Mouse (Mus musculus): ENCODE measurements around the gene St5. TPM values are rescaled to one million over a fixed set of nuclear protein-coding genes. Genes with fewer than 3 reads are reported as not detected.

St5 gene
- polyA plus RNA-seq, 1 experiment from 2014 or later: 18.6 TPM

GRCm38 (mm10) chr7:109731626-109732025 is 28.2 kb upstream of the St5 start, which contains the start of gene Ascl3:
TSS of gene Ascl3 (minus strand) at chr7:109731726.
- Histone ChIP-seq H3K4me1 (ENCODE audit: control insufficient read depth, insufficient read depth, low read length) (no peaks in the 10 kb centered on the region), H3K36me3 (ENCODE audit: control insufficient read depth, insufficient read depth, low read length) (peaks cover 12% of the 10 kb centered on the region; the same call in 1 of the 2 replicates), H3K4me2 (ENCODE audit: low read length) (no peak within 1 kb of the TSS), H3K27ac (ENCODE audit: low read length) (no peak within 1 kb of the TSS), H3K27me3 (ENCODE audit: control insufficient read depth, insufficient read depth, low read depth, low read length) (no peaks in the 10 kb centered on the region), H3K4me3 (ENCODE audit: low read depth, low read length) (no peak within 1 kb of the TSS), H3K9ac (ENCODE audit: low read depth, low read length) (no peak within 1 kb of the TSS), H3K9me3 (replicated peaks; ENCODE audit: control insufficient read depth, low read length, poor library complexity, severe bottlenecking) (no peaks in the 10 kb centered on the region)
- 88% methylated on average over 5 of the region's 5 CpGs for WGBS
- no peak for ATAC-seq

GRCm38 (mm10) chr7:109723697-109724096 is 20.3 kb upstream of the St5 start, which contains the start of gene BC051019:
TSS of gene BC051019 (minus strand) at chr7:109723850.
- no peaks in the 10 kb centered on the region for H3K36me3 ChIP-seq (ENCODE audit: control insufficient read depth, insufficient read depth, low read length)
- H3K27ac ChIP-seq (ENCODE audit: low read length): no peak within 1 kb of the TSS
- H3K27me3 ChIP-seq (ENCODE audit: control insufficient read depth, insufficient read depth, low read depth, low read length): no peaks in the 10 kb centered on the region
- 95% methylated on average over 5 of the region's 5 CpGs for WGBS
- no peak for ATAC-seq
- no peak within 1 kb of the TSS for H3K4me3 ChIP-seq (ENCODE audit: low read depth, low read length)
- no peaks in the 10 kb centered on the region for H3K9me3 ChIP-seq (replicated peaks; ENCODE audit: control insufficient read depth, low read length, poor library complexity, severe bottlenecking)
- no peak within 1 kb of the TSS for H3K4me2 ChIP-seq (ENCODE audit: low read length)
- no peak within 1 kb of the TSS for H3K9ac ChIP-seq (ENCODE audit: low read depth, low read length)
- H3K4me1 ChIP-seq (ENCODE audit: control insufficient read depth, insufficient read depth, low read length): no peaks in the 10 kb centered on the region

GRCm38 (mm10) chr7:109723114-109723513 is 19.7 kb upstream of the St5 start:
- H3K4me2 ChIP-seq (ENCODE audit: low read length): no peak overlapping the region
- H3K4me3 ChIP-seq (ENCODE audit: low read depth, low read length): no peak overlapping the region
- H3K9ac ChIP-seq (ENCODE audit: low read depth, low read length): no peak overlapping the region
- 98% methylated on average over 8 of the region's 8 CpGs for WGBS
- H3K36me3 ChIP-seq (ENCODE audit: control insufficient read depth, insufficient read depth, low read length): no peaks in the 10 kb centered on the region
- ATAC-seq: no peak
- no peaks in the 10 kb centered on the region for H3K9me3 ChIP-seq (replicated peaks; ENCODE audit: control insufficient read depth, low read length, poor library complexity, severe bottlenecking)
- no peaks in the 10 kb centered on the region for H3K27me3 ChIP-seq (ENCODE audit: control insufficient read depth, insufficient read depth, low read depth, low read length)
- H3K4me1 ChIP-seq (ENCODE audit: control insufficient read depth, insufficient read depth, low read length): no peaks in the 10 kb centered on the region
- H3K27ac ChIP-seq (ENCODE audit: low read length): no peak overlapping the region

- Histone ChIP-seq H3K4me1 (ENCODE audit: control insufficient read depth, insufficient read depth, low read length) (no peaks in the 10 kb centered on the region), H3K36me3 (ENCODE audit: control insufficient read depth, insufficient read depth, low read length) (no peaks in the 10 kb centered on the region), H3K4me2 (ENCODE audit: low read length) (no peak overlapping the region), H3K9me3 (replicated peaks; ENCODE audit: control insufficient read depth, low read length, poor library complexity, severe bottlenecking) (no peaks in the 10 kb centered on the region), H3K27ac (ENCODE audit: low read length) (no peak overlapping the region), H3K4me3 (ENCODE audit: low read depth, low read length) (no peak overlapping the region), H3K27me3 (ENCODE audit: control insufficient read depth, insufficient read depth, low read depth, low read length) (no peaks in the 10 kb centered on the region), H3K9ac (ENCODE audit: low read depth, low read length) (no peak overlapping the region)
- no peak for ATAC-seq
- 95% methylated on average over 2 of the region's 2 CpGs for WGBS
Observed at GRCm38 (mm10) chr7:109722618-109723017, 19.2 kb upstream of the St5 start.

- Histone ChIP-seq H3K9ac (ENCODE audit: low read depth, low read length) (no peak overlapping the region), H3K27me3 (ENCODE audit: control insufficient read depth, insufficient read depth, low read depth, low read length) (no peaks in the 10 kb centered on the region), H3K36me3 (ENCODE audit: control insufficient read depth, insufficient read depth, low read length) (no peaks in the 10 kb centered on the region), H3K4me3 (ENCODE audit: low read depth, low read length) (no peak overlapping the region), H3K4me2 (ENCODE audit: low read length) (no peak overlapping the region), H3K9me3 (replicated peaks; ENCODE audit: control insufficient read depth, low read length, poor library complexity, severe bottlenecking) (no peaks in the 10 kb centered on the region), H3K4me1 (ENCODE audit: control insufficient read depth, insufficient read depth, low read length) (no peaks in the 10 kb centered on the region), H3K27ac (ENCODE audit: low read length) (no peak overlapping the region)
- ATAC-seq: no peak
- 68% methylated on average over 9 of the region's 9 CpGs for WGBS
Observed at GRCm38 (mm10) chr7:109719286-109719685, 15.9 kb upstream of the St5 start.

- Histone ChIP-seq H3K4me2 (ENCODE audit: low read length) (no peak overlapping the region), H3K4me3 (ENCODE audit: low read depth, low read length) (no peak overlapping the region), H3K4me1 (ENCODE audit: control insufficient read depth, insufficient read depth, low read length) (no peaks in the 10 kb centered on the region), H3K27me3 (ENCODE audit: control insufficient read depth, insufficient read depth, low read depth, low read length) (no peaks in the 10 kb centered on the region), H3K9ac (ENCODE audit: low read depth, low read length) (no peak overlapping the region), H3K9me3 (replicated peaks; ENCODE audit: control insufficient read depth, low read length, poor library complexity, severe bottlenecking) (no peaks in the 10 kb centered on the region), H3K36me3 (ENCODE audit: control insufficient read depth, insufficient read depth, low read length) (peaks cover 3% of the 10 kb centered on the region; the same call in 1 of the 2 replicates), H3K27ac (ENCODE audit: low read length) (no peak overlapping the region)
- 95% methylated on average over 2 of the region's 2 CpGs for WGBS
- no peak for ATAC-seq
Observed at GRCm38 (mm10) chr7:109713434-109713982, 10.1 kb upstream of the St5 start.

- Histone ChIP-seq H3K9me3 (replicated peaks; ENCODE audit: control insufficient read depth, low read length, poor library complexity, severe bottlenecking) (no peaks in the 10 kb centered on the region), H3K36me3 (ENCODE audit: control insufficient read depth, insufficient read depth, low read length) (peaks cover 3% of the 10 kb centered on the region; the same call in 1 of the 2 replicates), H3K4me1 (ENCODE audit: control insufficient read depth, insufficient read depth, low read length) (no peaks in the 10 kb centered on the region), H3K27me3 (ENCODE audit: control insufficient read depth, insufficient read depth, low read depth, low read length) (no peaks in the 10 kb centered on the region), H3K9ac (ENCODE audit: low read depth, low read length) (no peak overlapping the region), H3K4me2 (ENCODE audit: low read length) (no peak overlapping the region), H3K27ac (ENCODE audit: low read length) (no peak overlapping the region), H3K4me3 (ENCODE audit: low read depth, low read length) (no peak overlapping the region)
- ATAC-seq: no peak
- 93% methylated on average over 7 of the region's 7 CpGs for WGBS
Observed at GRCm38 (mm10) chr7:109712198-109712597, 8.8 kb upstream of the St5 start.

GRCm38 (mm10) chr7:109710069-109710468 is 6.7 kb upstream of the St5 start:
- no peak overlapping the region for H3K4me3 ChIP-seq (ENCODE audit: low read depth, low read length)
- no peak overlapping the region for H3K27ac ChIP-seq (ENCODE audit: low read length)
- WGBS: 88% methylated on average over 1 of the region's 1 CpGs
- no peaks in the 10 kb centered on the region for H3K27me3 ChIP-seq (ENCODE audit: control insufficient read depth, insufficient read depth, low read depth, low read length)
- no peak overlapping the region for H3K4me2 ChIP-seq (ENCODE audit: low read length)
- H3K9ac ChIP-seq (ENCODE audit: low read depth, low read length): no peak overlapping the region
- no peaks in the 10 kb centered on the region for H3K9me3 ChIP-seq (replicated peaks; ENCODE audit: control insufficient read depth, low read length, poor library complexity, severe bottlenecking)
- ATAC-seq: no peak
- peaks cover 3% of the 10 kb centered on the region; the same call in 1 of the 2 replicates for H3K36me3 ChIP-seq (ENCODE audit: control insufficient read depth, insufficient read depth, low read length)
- H3K4me1 ChIP-seq (ENCODE audit: control insufficient read depth, insufficient read depth, low read length): no peaks in the 10 kb centered on the region

GRCm38 (mm10) chr7:109708961-109709382 is 5.6 kb upstream of the St5 start:
- Histone ChIP-seq H3K4me3 (ENCODE audit: low read depth, low read length) (no peak overlapping the region), H3K4me1 (ENCODE audit: control insufficient read depth, insufficient read depth, low read length) (0 out of 2 replicates have a peak, but pooled peaks cover 2% of the 10 kb centered on the region), H3K27me3 (ENCODE audit: control insufficient read depth, insufficient read depth, low read depth, low read length) (no peaks in the 10 kb centered on the region), H3K9ac (ENCODE audit: low read depth, low read length) (no peak overlapping the region), H3K27ac (ENCODE audit: low read length) (no peak overlapping the region), H3K4me2 (ENCODE audit: low read length) (no peak overlapping the region), H3K36me3 (ENCODE audit: control insufficient read depth, insufficient read depth, low read length) (peaks cover 3% of the 10 kb centered on the region; the same call in 1 of the 2 replicates), H3K9me3 (replicated peaks; ENCODE audit: control insufficient read depth, low read length, poor library complexity, severe bottlenecking) (no peaks in the 10 kb centered on the region)
- WGBS: 77% methylated on average over 3 of the region's 3 CpGs
- no peak for ATAC-seq

Measured in midbrain, embryonic 16.5 days (tissue).